Mouse (Mus musculus): ENCODE results near the gene Ap5s1. TPM values are rescaled to one million over a fixed set of nuclear protein-coding genes. Genes with fewer than 3 reads are reported as not detected.

Ap5s1 gene
- 13.9 and 20.2 TPM in 2 replicates for polyA plus RNA-seq (2012; rRNA removed)

GRCm38 (mm10) chr2:131206778-131207177 is at the start of gene Ap5s1:
Ap5s1 (plus strand) TSS chr2:131207078.

GRCm38 (mm10) chr2:131159938-131160581 is 46.8 kb upstream of the Ap5s1 start, which contains the start of gene 1700037H04Rik:
1700037H04Rik (minus strand) TSS chr2:131160081.

GRCm38 (mm10) chr2:131179990-131180587 is 26.8 kb upstream of the Ap5s1 start, which contains the start of gene Cenpb:
Cenpb (minus strand) TSS chr2:131180067.

GRCm38 (mm10) chr2:131186771-131187601 is 19.9 kb upstream of the Ap5s1 start, which contains the start of the genes Cdc25b and Spef1:
Cdc25b (plus strand) TSS chr2:131186949.
Spef1 (minus strand) TSS chr2:131187282.

GRCm38 (mm10) chr2:131233307-131234126 is 26.6 kb downstream of the Ap5s1 start, which contains the start of gene Mavs:
Mavs (plus strand) TSS chr2:131234063.

GRCm38 (mm10) chr2:131262213-131262672 is 55.4 kb downstream of the Ap5s1 start, which contains the start of gene Pank2:
Pank2 (plus strand) TSS chr2:131262495.

Other genes starting within 250 kb of the Ap5s1 start
- gene Gfra4, start 164.0 kb upstream of the Ap5s1 start, polyA plus RNA-seq (2012; rRNA removed): 0.22 and 0.55 TPM in 2 replicates
- gene Adam33, start 143.3 kb upstream of the Ap5s1 start, polyA plus RNA-seq (2012; rRNA removed): 0.37 and 0.72 TPM in 2 replicates
- 0.74 and 1.1 TPM in 2 replicates for gene Siglec1, start 120.3 kb upstream of the Ap5s1 start, polyA plus RNA-seq (2012; rRNA removed)
- gene Hspa12b, start 79.8 kb upstream of the Ap5s1 start, polyA plus RNA-seq (2012; rRNA removed): 2.1 and 2.3 TPM in 2 replicates
- gene Gm11037, start 73.6 kb upstream of the Ap5s1 start, polyA plus RNA-seq (2012; rRNA removed): not detected in 2 replicates
- 88.6 and 97.1 TPM in 2 replicates for gene 1700037H04Rik, start 47.0 kb upstream of the Ap5s1 start, polyA plus RNA-seq (2012; rRNA removed)
- gene Cenpb, start 27.0 kb upstream of the Ap5s1 start, polyA plus RNA-seq (2012; rRNA removed): 11.9 and 12.4 TPM in 2 replicates
- 138 and 163 TPM in 2 replicates for gene Cdc25b, start 20.1 kb upstream of the Ap5s1 start, polyA plus RNA-seq (2012; rRNA removed)
- 1.7 and 2.5 TPM in 2 replicates for gene Spef1, start 19.8 kb upstream of the Ap5s1 start, polyA plus RNA-seq (2012; rRNA removed)
- gene Mavs, start 27.0 kb downstream of the Ap5s1 start, polyA plus RNA-seq (2012; rRNA removed): 22.2 and 25.7 TPM in 2 replicates
- gene Pank2, start 55.4 kb downstream of the Ap5s1 start, polyA plus RNA-seq (2012; rRNA removed): 15.1 and 17.9 TPM in 2 replicates
- gene Rnf24, start 145.8 kb downstream of the Ap5s1 start, polyA plus RNA-seq (2012; rRNA removed): 0.50 and 0.60 TPM in 2 replicates